Mouse (Mus musculus): Measurements from ENCODE around the gene Zeb2.

Gene Zeb2

GRCm38 (mm10) chr2:45060768-45061167 is 56.4 kb downstream of the Zeb2 start:
- DNase-seq (ENCODE audit: low read depth): no peak

GRCm38 (mm10) chr2:45060202-45060601 is 57.0 kb downstream of the Zeb2 start:
- no peak for DNase-seq (ENCODE audit: low read depth)

GRCm38 (mm10) chr2:45059599-45059998 is 57.6 kb downstream of the Zeb2 start:
- no peak for DNase-seq (ENCODE audit: low read depth)

GRCm38 (mm10) chr2:45059010-45059409 is 58.2 kb downstream of the Zeb2 start:
- DNase-seq (ENCODE audit: low read depth): no peak

- no peak for DNase-seq (ENCODE audit: low read depth)
Observed at GRCm38 (mm10) chr2:45058183-45058582, 59.0 kb downstream of the Zeb2 start.

- DNase-seq (ENCODE audit: low read depth): no peak
Observed at GRCm38 (mm10) chr2:45056856-45057562, 60.2 kb downstream of the Zeb2 start.

GRCm38 (mm10) chr2:45055926-45056325 is 61.3 kb downstream of the Zeb2 start:
- DNase-seq (ENCODE audit: low read depth): peak; percentile 87

- DNase-seq (ENCODE audit: low read depth): no peak
Observed at GRCm38 (mm10) chr2:45055034-45055615, 62.1 kb downstream of the Zeb2 start.

GRCm38 (mm10) chr2:45054070-45055025 is 62.8 kb downstream of the Zeb2 start:
- DNase-seq (ENCODE audit: low read depth): no peak

GRCm38 (mm10) chr2:45052587-45052986 is 64.6 kb downstream of the Zeb2 start:
- DNase-seq (ENCODE audit: low read depth): no peak

- DNase-seq (ENCODE audit: low read depth): no peak
Observed at GRCm38 (mm10) chr2:45051321-45051720, 65.9 kb downstream of the Zeb2 start.

- DNase-seq (ENCODE audit: low read depth): no peak
Observed at GRCm38 (mm10) chr2:45049923-45050322, 67.3 kb downstream of the Zeb2 start.

- no peak for DNase-seq (ENCODE audit: low read depth)
Observed at GRCm38 (mm10) chr2:45049279-45049678, 67.9 kb downstream of the Zeb2 start.

GRCm38 (mm10) chr2:45040706-45041312 is 76.4 kb downstream of the Zeb2 start:
- DNase-seq (ENCODE audit: low read depth): peak; percentile 81

- DNase-seq (ENCODE audit: low read depth): no peak
Observed at GRCm38 (mm10) chr2:45039503-45039902, 77.7 kb downstream of the Zeb2 start.

GRCm38 (mm10) chr2:45028091-45028638 is 89.0 kb downstream of the Zeb2 start:
- DNase-seq (ENCODE audit: low read depth): no peak

- DNase-seq (ENCODE audit: low read depth): no peak
Observed at GRCm38 (mm10) chr2:45017186-45017800, 99.9 kb downstream of the Zeb2 start.

- DNase-seq (ENCODE audit: low read depth): no peak
Observed at GRCm38 (mm10) chr2:45013325-45013724, 103.9 kb downstream of the Zeb2 start.

GRCm38 (mm10) chr2:45012676-45013075 is 104.5 kb downstream of the Zeb2 start:
- DNase-seq (ENCODE audit: low read depth): no peak

- DNase-seq (ENCODE audit: low read depth): no peak
Observed at GRCm38 (mm10) chr2:45010701-45011100, 106.5 kb downstream of the Zeb2 start.

- no peak for DNase-seq (ENCODE audit: low read depth)
Observed at GRCm38 (mm10) chr2:44999906-45000305, 117.3 kb downstream of the Zeb2 start.

- no peak for DNase-seq (ENCODE audit: low read depth)
Observed at GRCm38 (mm10) chr2:44998710-44999109, 118.5 kb downstream of the Zeb2 start.
